32 mouse cellular contexts compared by ENCODE assay signal in genomic region chr17:5744016-5744415, GRCm38 (mm10).
"Had no signal": no experiment of that assay in that cellular context is flagged by ENCODE, and none has a peak within 500 bp of the region (broad histone marks: within the 10 kb centered on the region; RNA-seq: fewer than 3 reads in every experiment).

No protein-coding gene starts in this region.

- H3K4me3 ChIP-seq: left cerebral cortex, adult 2 months; limb, embryonic 10.5 days; limb, embryonic 12.5 days; limb, embryonic 13.5 days; limb, embryonic 15.5 days; liver, embryonic 12.5 days; liver, embryonic 13.5 days; liver, embryonic 15.5 days; lung, embryonic 15.5 days; megakaryocyte, embryonic 14.5 days; midbrain, embryonic 10.5 days; midbrain, embryonic 12.5 days; midbrain, embryonic 13.5 days; midbrain, embryonic 15.5 days; myocyte had no signal

- H3K36me3 ChIP-seq: limb, embryonic 10.5 days; limb, embryonic 12.5 days; limb, embryonic 13.5 days; limb, embryonic 15.5 days; lung, embryonic 15.5 days; midbrain, embryonic 10.5 days; midbrain, embryonic 12.5 days; midbrain, embryonic 15.5 days had no signal

- H3K9ac ChIP-seq: limb, embryonic 12.5 days; limb, embryonic 13.5 days; limb, embryonic 15.5 days; liver, embryonic 12.5 days; liver, embryonic 13.5 days; liver, embryonic 14.5 days; liver, embryonic 15.5 days; liver, postnatal 0 days; lung, embryonic 14.5 days; lung, embryonic 15.5 days; midbrain, embryonic 12.5 days; midbrain, embryonic 13.5 days; midbrain, embryonic 15.5 days had no signal

- ATAC-seq: liver, embryonic 12.5 days; liver, postnatal 0 days; lung, postnatal 0 days; midbrain, embryonic 13.5 days; midbrain, embryonic 15.5 days; midbrain, embryonic 16.5 days had no signal

- DNase-seq: left cerebral cortex, postnatal 4 days; liver; liver, embryonic 13.5 days; liver, postnatal 0 days; lung, adult 18-20 months; lung, adult 2 months; lung, embryonic 14.5 days; lung, postnatal 10 days; lung, postnatal 14 days; lung, postnatal 36 days; lung, postnatal 4 days; midbrain, embryonic 14.5 days had no signal

- H3K9me3 ChIP-seq: limb, embryonic 10.5 days; limb, embryonic 12.5 days; limb, embryonic 13.5 days; limb, embryonic 15.5 days; liver, embryonic 12.5 days; liver, embryonic 13.5 days; liver, embryonic 15.5 days; lung, embryonic 15.5 days; midbrain, embryonic 10.5 days; midbrain, embryonic 12.5 days; midbrain, embryonic 15.5 days had no signal

- H3K27ac ChIP-seq: left cerebral cortex, adult 2 months; limb, embryonic 10.5 days; limb, embryonic 12.5 days; limb, embryonic 13.5 days; limb, embryonic 15.5 days; liver, embryonic 12.5 days; liver, embryonic 13.5 days; liver, embryonic 14.5 days; liver, embryonic 15.5 days; lung, embryonic 15.5 days; macrophage; midbrain, embryonic 10.5 days; midbrain, embryonic 12.5 days; midbrain, embryonic 13.5 days; midbrain, embryonic 15.5 days had no signal

- H3K4me1 ChIP-seq: limb, embryonic 12.5 days; limb, embryonic 13.5 days; limb, embryonic 15.5 days; midbrain, embryonic 10.5 days; midbrain, embryonic 12.5 days; midbrain, embryonic 13.5 days; midbrain, embryonic 15.5 days had no signal

- H3K4me2 ChIP-seq: limb, embryonic 12.5 days; limb, embryonic 13.5 days; limb, embryonic 15.5 days; liver, embryonic 11.5 days; liver, embryonic 12.5 days; liver, embryonic 13.5 days; liver, embryonic 15.5 days; lung, embryonic 14.5 days; lung, embryonic 15.5 days; midbrain, embryonic 11.5 days; midbrain, embryonic 12.5 days; midbrain, embryonic 13.5 days; midbrain, embryonic 15.5 days had no signal

- H3K27me3 ChIP-seq: limb, embryonic 12.5 days; limb, embryonic 13.5 days; limb, embryonic 15.5 days; liver, embryonic 12.5 days; liver, embryonic 13.5 days; liver, embryonic 15.5 days; lung, embryonic 15.5 days; midbrain, embryonic 12.5 days; midbrain, embryonic 13.5 days; midbrain, embryonic 15.5 days had no signal
